Mouse (Mus musculus) olfactory bulb, adult 2 months (tissue): ENCODE results near the gene Ndufa4l2.

Source experiments
- CTCF ChIP-seq: fragments of 200-500 bp; IDR thresholded peaks from 2 replicates; pipeline ENCODE4 v1.5.1; 2012; ENCODE audit warnings: low read depth, mild to moderate bottlenecking, low read length, moderate library complexity; ENCODE audit not compliant: insufficient read depth
- POLR2A ChIP-seq: fragments of 200-500 bp; IDR thresholded peaks from 2 replicates; pipeline ENCODE4 v1.6.1; 2012; ENCODE audit warnings: mild to moderate bottlenecking, low read depth, low read length, moderate library complexity; ENCODE audit not compliant: insufficient read depth

DNA sequence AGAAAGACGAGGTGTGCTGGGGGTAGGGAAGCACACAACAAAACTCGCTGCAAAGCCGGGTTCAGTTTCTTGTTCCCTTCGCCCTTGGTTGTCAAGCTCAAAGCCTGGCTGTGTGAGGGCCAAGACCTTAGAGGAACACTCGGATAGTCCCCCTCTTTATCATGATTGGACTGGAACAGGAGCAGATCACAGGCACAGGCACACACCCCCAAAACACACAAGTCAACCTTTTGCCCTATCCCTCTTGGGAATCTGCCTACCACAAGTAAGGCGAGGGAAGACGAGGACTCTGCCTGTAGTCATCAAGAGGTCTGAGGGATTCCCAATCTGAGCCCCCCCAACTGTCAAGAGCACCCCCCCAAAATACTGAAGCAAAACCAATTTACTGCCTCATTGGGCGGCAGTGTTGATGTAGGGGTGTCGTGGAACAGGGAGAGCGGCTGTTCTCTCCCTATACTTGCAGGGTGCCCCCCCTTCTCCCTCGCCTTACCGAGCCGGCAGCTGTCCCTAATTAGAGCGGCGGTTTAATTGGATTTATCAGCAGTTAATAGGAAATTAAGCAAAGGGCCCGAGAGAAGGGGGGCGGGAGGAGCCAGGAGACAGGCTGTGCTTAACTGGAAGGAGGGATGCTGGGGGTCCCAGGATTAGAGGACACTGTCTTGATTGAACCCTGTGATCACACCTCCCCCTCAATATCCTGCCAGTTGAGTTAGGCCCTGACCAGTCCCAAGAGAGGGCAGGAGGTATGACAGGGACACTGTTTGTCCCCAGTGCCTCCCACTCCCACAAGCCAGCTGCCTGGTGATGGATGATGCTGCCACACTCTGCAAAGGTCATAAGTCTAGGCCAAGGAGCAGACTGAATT, 4.7 kb upstream of the Ndufa4l2 start:
- TF ChIP-seq POLR2A (no peak), CTCF (no peak)
